Mouse (Mus musculus) heart, embryonic 11.5 days (tissue): ENCODE measurements around the gene Ddx20. TPM values are rescaled to one million over a fixed set of nuclear protein-coding genes. Genes with fewer than 3 reads are reported as not detected.

ENCODE experiments used
- ATAC-seq: fragments of 200-750 bp; cut with Nextera tagmentation; replicated peaks from 2 replicates; pipeline ENCODE4 v1.8.0; 2017; ENCODE audit warnings: moderate library complexity; ENCODE audit not compliant: insufficient number of reproducible peaks, low FRiP score, low TSS enrichment
- H3K27ac ChIP-seq: fragments of 300-500 bp; sonication (generic); 2 replicates; pipeline ENCODE4 v1.5.1; 2014; ENCODE audit warnings: mild to moderate bottlenecking, low read depth, low read length
- H3K27me3 ChIP-seq: fragments of 300-500 bp; sonication (generic); 2 replicates; pipeline ENCODE4 v1.6.1; 2014; ENCODE audit warnings: mild to moderate bottlenecking, low read length, mixed read lengths; ENCODE audit not compliant: control insufficient read depth, insufficient read depth
- H3K36me3 ChIP-seq: fragments of 300-500 bp; sonication (generic); 2 replicates; pipeline ENCODE4 v1.6.1; 2014; ENCODE audit warnings: mild to moderate bottlenecking, low read length, moderate library complexity, mixed read lengths; ENCODE audit not compliant: control insufficient read depth, insufficient read depth
- H3K4me1 ChIP-seq: fragments of 300-500 bp; sonication (generic); 2 replicates; pipeline ENCODE4 v1.6.1; 2014; ENCODE audit warnings: low read length; ENCODE audit not compliant: control insufficient read depth, insufficient read depth
- H3K4me2 ChIP-seq: fragments of 300-500 bp; sonication (generic); 2 replicates; pipeline ENCODE4 v1.6.1; 2014; ENCODE audit warnings: mild to moderate bottlenecking, moderate library complexity
- H3K4me3 ChIP-seq: fragments of 300-500 bp; sonication (generic); 2 replicates; pipeline ENCODE4 v1.5.1; 2014; ENCODE audit warnings: low read depth, low read length
- H3K9ac ChIP-seq: fragments of 300-500 bp; sonication (generic); 2 replicates; pipeline ENCODE4 v1.6.1; 2014; ENCODE audit warnings: mild to moderate bottlenecking, low read depth, low read length, moderate library complexity
- H3K9me3 ChIP-seq: fragments of 300-500 bp; sonication (generic); replicated peaks from 2 replicates; pipeline ENCODE4 v1.6.1; 2016; ENCODE audit warnings: low read length; ENCODE audit not compliant: control insufficient read depth
- WGBS: fragments of 180-500 bp; shearing (Covaris S2); extraction: QIAGEN DNeasy Blood & Tissue Kit; methylation state at CpG from one replicate; pipeline ENCODE4 v1.1.7; 2014; ENCODE audit not compliant: insufficient replicate concordance; 5-methylcytosine and 5-hydroxymethylcytosine counted together
- polyA plus RNA-seq: library from polyadenylated mRNA; unstranded; fragments of >200 nt; fragmentation: Nextera tagmentation; extraction: Ambion mirVana; gene quantifications from 2 replicates; pipeline ENCODE4 v1.2.1, GENCODE M21; 2014

Ddx20 gene
- polyA plus RNA-seq, 1 experiment from 2014 or later = 23.6 TPM

DNA sequence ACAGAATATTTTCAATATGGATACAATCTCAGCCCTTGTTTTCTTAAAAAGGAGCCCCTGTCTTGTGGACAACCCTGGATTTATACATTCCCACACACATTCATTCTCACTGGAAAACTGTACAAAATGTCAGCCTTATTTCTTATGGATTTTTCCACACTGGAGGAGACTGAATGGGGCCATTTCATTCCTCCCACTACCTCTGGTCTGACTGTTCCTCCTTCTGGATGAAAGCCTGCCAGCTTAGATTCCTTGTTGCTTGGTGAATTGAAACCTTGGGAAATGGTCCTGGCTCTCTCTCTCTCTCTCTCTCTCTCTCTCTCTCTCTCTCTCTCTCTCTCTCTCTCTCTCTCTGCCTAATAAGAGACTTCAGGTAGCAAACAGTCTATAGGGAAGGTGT, 25.5 kb upstream of the Ddx20 start:
- no peaks in the 10 kb centered on the region for H3K36me3 ChIP-seq
- no peak overlapping the region for H3K4me2 ChIP-seq
- H3K9me3 ChIP-seq = no peaks in the 10 kb centered on the region
- ATAC-seq = no peak
- H3K4me1 ChIP-seq = peaks cover 15% of the 10 kb centered on the region
- no peaks in the 10 kb centered on the region for H3K27me3 ChIP-seq
- no peak overlapping the region for H3K27ac ChIP-seq
- H3K9ac ChIP-seq = no peak overlapping the region
- no peak overlapping the region for H3K4me3 ChIP-seq

DNA sequence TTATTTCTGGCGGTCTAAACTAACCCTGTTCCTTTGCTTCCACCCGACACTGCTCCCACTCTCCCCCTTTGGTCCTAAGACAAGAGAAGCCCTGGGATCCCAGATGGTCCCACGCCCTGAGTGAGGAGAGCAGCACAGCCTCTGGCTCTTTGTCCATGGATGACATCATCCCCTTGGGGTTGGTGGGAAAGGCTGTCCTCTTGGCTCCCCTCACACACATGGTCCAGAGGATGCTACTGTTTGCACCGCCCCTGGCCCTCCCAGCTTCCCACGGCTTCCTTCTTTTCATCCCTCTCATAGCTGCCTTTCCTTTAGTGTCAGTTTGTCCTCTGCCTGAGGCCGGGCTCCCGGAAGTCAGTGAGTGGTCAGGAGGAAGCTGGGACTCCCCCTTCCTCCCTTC, 24.4 kb upstream of the Ddx20 start:
- Histone ChIP-seq H3K36me3 (no peaks in the 10 kb centered on the region), H3K9ac (no peak overlapping the region), H3K9me3 (no peaks in the 10 kb centered on the region), H3K27me3 (peaks cover 3% of the 10 kb centered on the region; the same call in 1 of the 2 replicates), H3K4me2 (no peak overlapping the region), H3K4me3 (no peak overlapping the region), H3K27ac (no peak overlapping the region), H3K4me1 (peaks cover 18% of the 10 kb centered on the region)
- no peak for ATAC-seq
- WGBS = 62% methylated on average over 7 of the region's 7 CpGs

DNA sequence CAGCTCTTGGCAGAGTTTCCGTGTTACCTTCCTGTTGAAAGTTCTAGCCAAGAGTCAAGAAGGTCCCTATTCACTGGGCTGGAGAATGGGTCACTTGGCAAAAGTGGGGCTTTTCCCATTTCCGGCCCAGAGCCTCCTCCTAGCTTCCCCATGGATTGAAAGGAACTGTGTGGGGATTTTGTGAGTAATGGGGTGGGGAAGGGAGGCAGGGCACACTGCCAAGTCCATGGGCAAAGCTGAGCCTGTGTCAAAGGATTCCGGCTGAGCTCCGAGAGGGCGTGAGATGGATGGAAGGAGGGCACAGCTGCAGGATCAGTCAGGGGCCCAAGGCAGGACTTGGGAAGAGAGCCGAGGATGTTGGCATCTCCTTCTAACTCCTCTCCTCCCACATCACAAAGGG, 22.9 kb upstream of the Ddx20 start:
- no peak overlapping the region for H3K4me3 ChIP-seq
- WGBS = 64% methylated on average over 6 of the region's 6 CpGs
- no peak for ATAC-seq
- H3K9ac ChIP-seq = no peak overlapping the region
- no peak overlapping the region for H3K4me2 ChIP-seq
- peaks cover 9% of the 10 kb centered on the region; the same call in 1 of the 2 replicates for H3K27me3 ChIP-seq
- H3K9me3 ChIP-seq = no peaks in the 10 kb centered on the region
- no peaks in the 10 kb centered on the region for H3K36me3 ChIP-seq
- H3K27ac ChIP-seq = no peak overlapping the region
- H3K4me1 ChIP-seq = peaks cover 26% of the 10 kb centered on the region

- H3K9ac ChIP-seq = no peak overlapping the region
- no peak for ATAC-seq
- no peak overlapping the region for H3K4me2 ChIP-seq
- 23% methylated on average over 7 of the region's 7 CpGs for WGBS
- peaks cover 9% of the 10 kb centered on the region; the same call in 1 of the 2 replicates for H3K27me3 ChIP-seq
- no peaks in the 10 kb centered on the region for H3K9me3 ChIP-seq
- no peak overlapping the region for H3K4me3 ChIP-seq
- H3K27ac ChIP-seq = no peak overlapping the region
- H3K4me1 ChIP-seq = peaks cover 21% of the 10 kb centered on the region
- H3K36me3 ChIP-seq = no peaks in the 10 kb centered on the region
Observed at GRCm38 (mm10) chr3:105707590-105707989, 20.2 kb upstream of the Ddx20 start.

DNA sequence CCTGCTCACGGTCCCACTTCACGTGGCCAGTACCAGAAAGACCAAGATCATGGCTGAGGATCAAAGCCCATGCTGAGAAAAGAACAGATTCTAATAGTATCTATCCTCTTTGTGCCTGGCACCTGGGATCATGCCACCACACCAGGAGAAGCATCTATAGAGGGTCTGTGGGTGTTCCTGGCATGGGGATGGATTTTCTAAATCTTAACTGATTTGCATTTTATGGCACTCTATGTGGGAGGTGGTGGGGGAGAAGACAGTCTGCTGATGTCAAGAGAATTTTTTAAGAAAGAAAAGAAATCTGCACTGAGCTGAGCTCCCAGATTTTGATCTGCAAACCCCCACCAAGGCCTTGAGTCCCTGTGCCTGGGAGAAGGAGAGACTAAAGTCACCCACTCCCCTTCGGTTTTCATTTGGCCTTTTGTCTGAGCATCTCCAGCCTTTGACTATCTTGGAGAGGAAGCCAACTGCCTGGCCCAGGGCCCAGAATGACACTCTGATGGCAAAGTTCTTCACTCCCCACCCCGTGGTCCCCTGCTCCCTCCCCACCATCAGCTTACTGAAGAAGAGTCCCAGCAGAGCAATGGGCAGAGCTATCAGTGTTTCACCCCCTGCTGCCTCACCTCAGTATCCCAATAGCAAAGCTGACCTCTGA, 19.1 kb upstream of the Ddx20 start:
- no peak overlapping the region for H3K27ac ChIP-seq
- H3K27me3 ChIP-seq = peaks cover 9% of the 10 kb centered on the region; the same call in 1 of the 2 replicates
- no peaks in the 10 kb centered on the region for H3K36me3 ChIP-seq
- no peak for ATAC-seq
- H3K4me1 ChIP-seq = peaks cover 25% of the 10 kb centered on the region
- no peaks in the 10 kb centered on the region for H3K9me3 ChIP-seq
- 38% methylated on average over 4 of the region's 4 CpGs for WGBS
- no peak overlapping the region for H3K4me3 ChIP-seq
- H3K9ac ChIP-seq = no peak overlapping the region
- peak overlapping the region; percentile 99; the same call in 1 of the 2 replicates for H3K4me2 ChIP-seq

- WGBS = 26% methylated on average over 3 of the region's 3 CpGs
- no peak overlapping the region for H3K27ac ChIP-seq
- no peak for ATAC-seq
- H3K4me2 ChIP-seq = peak overlapping the region; percentile 99
- peaks cover 9% of the 10 kb centered on the region; the same call in 1 of the 2 replicates for H3K27me3 ChIP-seq
- H3K4me1 ChIP-seq = peaks cover 29% of the 10 kb centered on the region
- H3K4me3 ChIP-seq = peak overlapping the region; percentile 61
- H3K9me3 ChIP-seq = no peaks in the 10 kb centered on the region
- peak overlapping the region; percentile 73 for H3K9ac ChIP-seq
- H3K36me3 ChIP-seq = no peaks in the 10 kb centered on the region
Observed at GRCm38 (mm10) chr3:105705561-105705960, 18.2 kb upstream of the Ddx20 start.

GRCm38 (mm10) chr3:105705061-105705549, 17.7 kb upstream of the Ddx20 start:
- 1% methylated on average over 23 of the region's 28 CpGs for WGBS
- peaks cover 9% of the 10 kb centered on the region; the same call in 1 of the 2 replicates for H3K27me3 ChIP-seq

GRCm38 (mm10) chr3:105704031-105705008, 16.9 kb upstream of the Ddx20 start, which contains the start of gene Inka2:
Gene Inka2 (plus strand): TSS chr3:105704599.
- no peaks in the 10 kb centered on the region for H3K9me3 ChIP-seq
- H3K27me3 ChIP-seq = peaks cover 9% of the 10 kb centered on the region; the same call in 1 of the 2 replicates
- H3K36me3 ChIP-seq = no peaks in the 10 kb centered on the region
- H3K4me2 ChIP-seq = peak within 1 kb of the TSS; percentile 99
- H3K4me1 ChIP-seq = peaks cover 33% of the 10 kb centered on the region
- peak within 1 kb of the TSS; percentile 61 for H3K4me3 ChIP-seq
- ATAC-seq = peak; percentile 93
- 3% methylated on average over 38 of the region's 43 CpGs for WGBS
- H3K9ac ChIP-seq = peak within 1 kb of the TSS; percentile 73
- H3K27ac ChIP-seq = peak within 1 kb of the TSS; percentile 22

More at GRCm38 (mm10) chr3:105705061-105705549, 17.7 kb upstream of the Ddx20 start:
- Histone ChIP-seq H3K27ac (peak overlapping the region; percentile 22), H3K4me3 (peak overlapping the region; percentile 61), H3K4me1 (peaks cover 29% of the 10 kb centered on the region), H3K9me3 (no peaks in the 10 kb centered on the region), H3K4me2 (peak overlapping the region; percentile 99), H3K9ac (peak overlapping the region; percentile 73), H3K36me3 (no peaks in the 10 kb centered on the region)
- ATAC-seq = peak; percentile 47
